Mouse (Mus musculus): Measurements from ENCODE around the gene Lrrc39.

- TF ChIP-seq MAX (IDR thresholded peaks at IDR 0.05; ENCODE audit: low read depth), result no peak
- TF ChIP-seq USF1 (IDR thresholded peaks at IDR 0.05; ENCODE audit: low read depth), result no peak
- no peak for TF ChIP-seq POLR2A (IDR thresholded peaks at IDR 0.05; ENCODE audit: insufficient read length, low read depth)
- no peak for TF ChIP-seq TCF12 (IDR thresholded peaks at IDR 0.05; ENCODE audit: insufficient read depth, poor library complexity, severe bottlenecking)
- TF ChIP-seq E2F4 (IDR thresholded peaks at IDR 0.05; ENCODE audit: insufficient read depth), result no peak
- TF ChIP-seq TCF3 (IDR thresholded peaks at IDR 0.05; ENCODE audit: insufficient read length, low read depth), result no peak
- TF ChIP-seq POLR2AphosphoS2 (IDR thresholded peaks at IDR 0.05; ENCODE audit: insufficient read length, low read depth), result no peak
- TF ChIP-seq MYOG (IDR thresholded peaks at IDR 0.05; ENCODE audit: control insufficient read depth in 1 of 3, insufficient read depth in 1 of 3, insufficient read length in 2 of 3, low read depth in 2 of 3), result no peak
Measured at GRCm38 (mm10) chr3:116520141-116520761, 42.5 kb upstream of the Lrrc39 start.

Data from myocyte (in vitro differentiated cells).